Mouse (Mus musculus) C2C12 (cell line): ENCODE results near the gene Zfp583.
"Not testable (repeated sequence)": the region's sequence is repeated elsewhere in the genome, so short reads cannot be mapped to it uniquely, and the experiment has no call there.

ENCODE experiments used
- CTCF ChIP-seq: IDR thresholded peaks from one replicate; pipeline ENCODE4 v1.5.1; 2011; ENCODE audit not compliant: control insufficient read depth, insufficient read depth, insufficient read length
- MAX ChIP-seq: IDR thresholded peaks from one replicate; pipeline ENCODE4 v1.6.1; 2011; ENCODE audit warnings: mild to moderate bottlenecking, control low read depth
- MYOD1 ChIP-seq: IDR thresholded peaks from one replicate; pipeline ENCODE4 v1.6.1; 2011; ENCODE audit warnings: low read depth; ENCODE audit not compliant: control insufficient read depth, insufficient read length
- MYOG ChIP-seq: IDR thresholded peaks from one replicate; pipeline ENCODE4 v1.6.1; 2011; ENCODE audit not compliant: control insufficient read depth, insufficient read length; ENCODE audit errors: extremely low read depth
- USF1 ChIP-seq: IDR thresholded peaks from one replicate; pipeline ENCODE4 v1.6.1; 2011; ENCODE audit warnings: low read depth, mild to moderate bottlenecking, control low read depth, moderate library complexity

DNA sequence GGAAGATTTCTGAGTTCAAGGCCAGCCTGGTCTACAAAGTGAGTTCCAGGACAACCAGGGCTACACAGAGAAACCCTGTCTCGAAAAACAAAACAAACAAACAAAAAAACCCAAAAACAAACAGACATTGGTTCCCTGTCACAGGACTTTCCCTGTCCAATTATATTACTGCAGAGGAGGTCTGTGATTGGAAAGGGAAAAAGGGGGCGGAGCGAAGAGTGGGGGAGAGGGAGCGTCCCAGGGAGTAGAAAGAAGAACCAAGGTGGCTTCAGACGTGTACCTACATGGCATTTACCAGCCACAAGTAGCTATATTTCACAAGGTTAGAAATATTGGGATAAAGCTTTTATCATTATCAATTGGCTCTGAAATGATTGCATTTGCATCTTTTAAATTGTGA lies 37.1 kb upstream of the Zfp583 start:
- TF ChIP-seq CTCF, MAX, USF1, MYOD1, MYOG: not testable (repeated sequence)
